Mouse (Mus musculus): Measurements from ENCODE around the gene Mrpl51.

Mrpl51 gene

DNA sequence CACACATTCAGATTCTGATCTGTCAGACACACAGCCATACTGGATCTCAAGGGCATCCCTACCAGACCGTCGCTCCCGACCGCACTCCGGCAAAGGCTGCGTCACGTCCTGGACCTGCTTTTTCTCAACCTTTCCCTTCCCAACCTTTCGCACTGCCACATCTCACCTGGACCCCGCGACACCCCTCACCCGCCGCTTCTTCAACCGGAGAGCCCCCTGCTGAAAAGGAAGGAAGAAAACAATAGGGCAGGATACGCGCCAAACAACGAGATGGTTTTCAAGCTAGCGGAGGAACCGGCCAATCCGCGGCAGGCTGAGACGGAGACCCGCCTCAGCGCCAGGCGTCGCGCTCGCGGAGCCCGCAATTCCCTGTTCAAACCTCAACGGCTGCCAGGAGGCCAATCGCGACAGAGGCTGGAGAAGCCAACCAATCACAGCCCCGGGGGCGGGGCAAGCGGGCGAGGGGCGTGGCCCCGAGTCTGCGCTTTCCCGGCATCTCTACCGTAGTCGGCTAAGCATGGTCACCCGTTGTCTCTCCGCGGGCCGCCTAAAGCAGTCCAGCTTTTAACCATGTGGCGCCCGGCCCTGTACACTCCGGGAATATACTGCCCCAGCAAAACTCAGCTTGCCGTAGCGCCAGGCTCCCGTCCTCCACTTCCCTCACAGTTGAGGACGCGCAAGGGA is at the start of gene Mrpl51, which contains the start of gene Ncapd2:
Gene Mrpl51 (plus strand): TSS at position 470 of the 684 bp plus-strand sequence.
Gene Ncapd2 (minus strand): TSS at position 370 of the 684 bp plus-strand sequence.
- in situ Hi-C loops (cut with MboI): no loop called here

DNA sequence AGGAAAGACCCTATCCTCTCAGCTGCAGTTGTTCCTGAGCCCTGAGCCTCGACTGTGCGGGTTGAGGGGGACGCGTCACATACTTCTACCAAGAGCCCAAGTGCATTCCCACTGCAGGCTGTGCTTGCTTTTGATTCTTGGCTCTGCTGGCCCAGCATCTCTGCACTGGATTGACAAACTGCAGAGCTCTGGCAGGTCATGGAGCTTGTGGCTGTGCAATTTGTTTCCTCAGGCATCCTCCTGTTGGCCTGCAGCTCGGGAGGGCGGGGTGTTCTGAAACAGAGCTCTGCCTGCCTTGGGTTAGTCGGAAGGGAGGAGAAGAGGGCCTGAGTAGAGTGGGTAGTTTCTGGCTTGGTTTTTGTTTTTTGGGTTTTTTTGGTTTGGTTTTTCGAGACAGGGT is 49.2 kb upstream of the Mrpl51 start:
- in situ Hi-C loops (cut with MboI): no loop called here

DNA sequence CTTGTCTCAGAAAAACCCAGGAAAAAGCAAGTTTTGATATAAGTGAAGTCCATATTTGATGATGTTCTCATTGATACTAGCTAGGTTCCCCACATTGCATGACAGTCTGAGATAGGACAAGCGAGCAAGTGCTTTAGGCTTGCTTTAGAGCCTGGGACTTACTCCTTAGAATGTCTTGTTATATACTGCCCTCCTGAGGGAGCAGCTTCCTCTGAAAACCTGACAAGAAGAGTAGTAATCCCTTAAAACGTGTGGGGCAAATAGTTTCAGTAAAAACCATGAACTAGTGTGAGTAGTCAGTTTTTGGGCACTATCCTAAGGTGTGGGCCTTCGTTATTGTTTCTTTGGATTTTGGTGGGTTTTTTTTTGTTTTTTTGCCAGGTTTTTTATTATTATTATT is 48.5 kb upstream of the Mrpl51 start:
- in situ Hi-C loops (cut with MboI): no loop called here

DNA sequence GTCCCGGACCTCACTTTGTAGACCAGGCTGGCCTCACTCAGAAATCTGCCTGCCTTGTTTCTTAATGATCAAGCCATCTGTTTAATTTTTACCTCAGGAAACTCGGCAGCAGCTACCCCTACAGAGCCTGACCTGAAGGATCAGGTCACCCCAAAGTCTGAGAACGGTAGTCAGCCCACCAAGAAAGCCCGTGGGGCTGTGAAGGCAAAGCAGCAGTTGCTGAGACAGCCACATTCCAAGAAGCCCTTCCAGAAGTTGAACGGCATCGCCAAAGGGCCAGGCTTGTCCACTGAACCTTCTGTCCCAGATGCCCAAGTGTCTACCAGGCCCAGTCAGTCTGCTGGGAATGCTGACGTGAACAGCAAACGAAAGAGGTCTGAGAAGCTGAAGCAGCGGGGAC is 47.7 kb upstream of the Mrpl51 start:
- in situ Hi-C loops (cut with MboI): no loop called here

DNA sequence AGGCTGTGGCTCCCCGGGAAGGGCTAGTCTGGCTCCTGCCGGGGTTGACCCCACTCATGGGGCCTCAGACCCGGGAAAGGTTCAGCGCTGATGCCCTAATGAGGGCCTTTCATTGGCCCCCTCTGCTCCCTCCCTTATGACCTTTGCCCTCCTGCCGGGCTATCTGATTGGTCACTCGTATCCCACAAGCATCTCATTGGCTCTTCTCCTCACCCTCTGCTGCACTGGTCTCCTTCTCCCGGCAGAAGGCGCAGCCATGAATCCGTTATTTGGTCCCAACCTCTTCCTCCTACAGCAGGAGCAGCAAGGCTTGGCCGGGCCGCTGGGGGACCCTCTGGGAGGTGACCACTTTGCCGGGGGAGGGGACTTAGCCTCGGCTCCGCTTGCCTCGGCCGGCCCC is 46.6 kb upstream of the Mrpl51 start, which contains the start of gene Iffo1:
Gene Iffo1 (plus strand): TSS at position 241 of the 400 bp plus-strand sequence.
- in situ Hi-C loops (cut with MboI): no loop called here

DNA sequence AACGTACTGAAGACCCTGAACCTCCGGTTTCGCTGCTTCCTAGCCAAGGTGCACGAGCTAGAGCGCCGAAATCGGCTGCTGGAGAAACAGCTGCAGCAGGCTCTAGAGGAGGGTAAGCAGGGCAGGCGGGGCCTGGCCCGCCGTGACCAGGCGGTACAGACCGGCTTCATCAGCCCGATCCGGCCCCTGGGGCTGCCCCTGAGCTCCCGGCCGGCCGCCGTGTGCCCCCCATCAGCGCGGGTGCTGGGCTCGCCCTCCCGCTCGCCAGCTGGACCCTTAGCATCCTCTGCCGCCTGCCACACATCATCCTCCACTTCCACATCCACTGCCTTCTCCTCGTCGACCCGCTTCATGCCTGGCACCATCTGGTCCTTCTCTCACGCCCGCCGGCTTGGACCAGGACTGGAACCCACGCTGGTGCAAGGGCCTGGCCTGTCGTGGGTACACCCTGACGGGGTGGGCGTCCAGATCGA is 46.1 kb upstream of the Mrpl51 start:
- in situ Hi-C loops (cut with MboI): no loop called here

DNA sequence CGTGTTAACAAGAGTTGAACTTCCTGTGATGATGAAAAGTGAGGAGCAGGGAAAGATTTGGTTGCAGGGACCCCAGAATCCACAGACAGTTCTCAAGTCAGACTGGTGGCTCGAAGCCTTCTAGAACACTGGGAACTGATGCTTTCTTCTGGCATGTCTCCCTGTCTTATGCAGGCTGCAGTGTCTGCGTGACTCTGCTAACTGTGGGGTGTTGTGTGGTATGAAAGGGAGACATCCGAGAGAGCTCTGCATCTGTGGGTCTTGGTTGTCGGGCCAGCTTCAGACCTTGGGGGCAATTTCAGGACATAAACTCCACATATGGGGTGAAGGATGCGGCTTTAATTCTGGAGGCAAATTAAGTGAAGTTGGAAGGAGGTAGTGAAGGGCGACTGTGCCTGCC is 45.5 kb upstream of the Mrpl51 start:
- in situ Hi-C loops (cut with MboI): no loop called here

DNA sequence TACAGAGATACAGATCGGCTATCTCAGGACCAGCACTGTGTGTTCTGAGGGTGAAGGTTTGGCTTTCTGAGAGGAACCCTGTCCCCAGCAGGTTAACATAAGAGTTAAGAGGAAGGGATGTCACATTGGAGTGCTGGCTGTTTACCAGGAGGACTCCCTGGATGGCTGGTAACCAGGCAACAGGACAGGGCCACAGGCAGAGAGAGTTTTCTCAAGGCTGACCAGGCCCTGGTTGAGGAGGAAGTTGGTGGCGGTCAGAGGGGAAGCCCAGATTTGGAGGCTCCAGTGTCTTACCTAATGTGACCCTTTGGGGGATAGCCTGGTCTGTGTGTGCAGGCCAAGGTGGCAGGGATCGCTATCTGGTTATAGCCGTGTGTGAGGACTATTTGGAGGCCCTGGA is 44.8 kb upstream of the Mrpl51 start:
- in situ Hi-C loops (cut with MboI): no loop called here

DNA sequence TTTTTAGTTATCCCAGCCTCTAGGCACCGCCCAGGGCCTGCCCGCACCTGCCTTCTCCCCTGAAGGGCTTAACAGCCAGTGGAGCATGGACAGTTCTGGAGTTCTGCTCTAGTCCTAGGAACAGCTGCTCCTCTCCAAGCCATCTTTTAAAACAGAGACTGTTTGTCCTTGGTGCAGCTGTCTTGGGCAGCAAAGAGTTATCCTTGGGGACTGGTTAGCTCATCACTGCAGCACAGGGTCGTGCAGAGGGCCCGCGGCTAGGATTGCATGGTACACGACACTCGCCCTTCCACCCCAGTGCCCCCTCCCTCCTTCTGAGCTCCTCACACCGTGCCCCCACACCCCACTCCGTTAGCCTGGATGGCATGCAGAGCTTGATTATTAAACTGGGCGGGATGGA is 44.3 kb upstream of the Mrpl51 start:
- in situ Hi-C loops (cut with MboI): no loop called here

DNA sequence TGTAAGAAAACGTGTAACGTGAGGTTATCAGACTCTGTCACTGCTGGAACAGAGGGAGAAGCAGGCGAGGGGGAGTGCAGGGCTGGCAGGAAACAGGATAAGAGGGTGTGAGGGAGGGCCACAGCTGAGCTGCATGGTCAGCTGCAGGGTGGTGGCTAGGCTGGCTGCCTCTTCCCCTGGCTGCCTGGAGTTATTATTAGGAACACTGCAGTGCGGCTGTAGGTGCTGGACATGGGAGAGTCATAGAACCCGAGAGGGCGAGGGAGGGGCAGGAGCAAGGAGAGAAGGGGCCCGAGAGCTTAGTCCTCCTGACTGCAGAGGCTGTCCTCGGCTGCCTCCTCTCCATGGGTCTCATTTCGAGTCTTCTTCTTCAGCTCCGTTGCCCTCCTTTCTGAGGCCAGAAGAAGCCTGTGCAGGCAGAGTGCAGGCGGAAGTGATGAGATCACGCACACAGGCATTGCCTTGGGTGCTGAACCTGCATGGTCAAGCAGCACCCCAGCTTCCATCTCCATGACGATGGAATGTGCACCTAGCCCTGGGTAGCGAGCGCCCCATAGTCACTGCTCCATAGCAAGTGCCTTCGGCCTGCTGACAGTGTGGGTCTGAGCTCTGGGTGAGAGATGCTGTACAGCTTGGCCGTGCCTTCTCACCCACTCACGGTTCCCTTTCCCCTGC is 43.2 kb upstream of the Mrpl51 start:
- in situ Hi-C loops (cut with MboI): no loop called here

DNA sequence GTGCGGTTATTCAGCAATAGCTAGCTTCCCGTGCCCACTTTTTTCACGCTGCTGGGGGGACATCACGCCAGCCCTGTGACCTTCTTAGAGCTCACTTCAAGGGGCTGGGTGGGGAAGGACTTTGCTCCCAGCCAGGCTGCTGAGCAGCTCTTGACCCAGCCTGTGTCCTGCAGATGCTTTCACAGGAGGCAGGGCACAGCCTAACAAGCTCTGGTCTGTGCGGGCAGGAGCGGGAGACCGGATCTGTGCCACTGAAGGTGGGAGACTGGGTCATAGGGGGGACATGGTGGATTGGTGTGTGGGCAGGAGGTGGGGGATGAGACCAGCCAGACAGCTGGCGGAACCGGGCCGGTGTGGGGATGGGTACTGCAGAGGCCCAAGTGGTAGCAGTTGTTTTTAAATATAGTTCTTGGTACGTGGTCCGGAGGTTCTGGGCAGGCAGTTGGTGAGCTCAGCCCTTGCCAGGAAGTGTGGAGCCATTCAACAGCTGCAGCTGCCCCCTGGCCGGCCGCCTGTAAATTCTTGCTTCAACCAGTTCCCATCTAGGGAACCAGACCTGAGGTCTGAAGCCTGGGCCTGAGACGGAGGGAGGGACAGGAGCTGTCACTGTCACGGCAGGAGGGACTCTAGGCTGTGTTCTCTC is 42.6 kb upstream of the Mrpl51 start:
- in situ Hi-C loops (cut with MboI): no loop called here

DNA sequence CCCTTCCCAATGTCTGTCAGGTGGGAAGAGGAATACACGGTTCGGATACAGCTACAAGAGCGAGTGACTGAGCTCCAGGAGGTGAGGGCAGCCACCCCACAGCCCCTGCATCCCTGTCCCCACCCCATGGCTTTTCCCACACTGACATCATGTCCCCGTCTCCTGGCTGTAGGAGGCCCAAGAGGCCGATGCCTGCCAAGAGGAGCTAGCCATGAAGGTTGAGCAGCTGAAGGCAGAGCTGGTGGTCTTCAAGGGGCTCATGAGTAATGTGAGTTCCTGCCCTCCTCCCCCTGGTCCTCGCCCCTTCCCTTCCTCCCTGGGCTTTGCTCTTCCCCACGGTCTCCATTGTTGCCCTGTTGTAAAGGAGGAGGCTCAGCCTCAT is 42.0 kb upstream of the Mrpl51 start:
- in situ Hi-C loops (cut with MboI): no loop called here

DNA sequence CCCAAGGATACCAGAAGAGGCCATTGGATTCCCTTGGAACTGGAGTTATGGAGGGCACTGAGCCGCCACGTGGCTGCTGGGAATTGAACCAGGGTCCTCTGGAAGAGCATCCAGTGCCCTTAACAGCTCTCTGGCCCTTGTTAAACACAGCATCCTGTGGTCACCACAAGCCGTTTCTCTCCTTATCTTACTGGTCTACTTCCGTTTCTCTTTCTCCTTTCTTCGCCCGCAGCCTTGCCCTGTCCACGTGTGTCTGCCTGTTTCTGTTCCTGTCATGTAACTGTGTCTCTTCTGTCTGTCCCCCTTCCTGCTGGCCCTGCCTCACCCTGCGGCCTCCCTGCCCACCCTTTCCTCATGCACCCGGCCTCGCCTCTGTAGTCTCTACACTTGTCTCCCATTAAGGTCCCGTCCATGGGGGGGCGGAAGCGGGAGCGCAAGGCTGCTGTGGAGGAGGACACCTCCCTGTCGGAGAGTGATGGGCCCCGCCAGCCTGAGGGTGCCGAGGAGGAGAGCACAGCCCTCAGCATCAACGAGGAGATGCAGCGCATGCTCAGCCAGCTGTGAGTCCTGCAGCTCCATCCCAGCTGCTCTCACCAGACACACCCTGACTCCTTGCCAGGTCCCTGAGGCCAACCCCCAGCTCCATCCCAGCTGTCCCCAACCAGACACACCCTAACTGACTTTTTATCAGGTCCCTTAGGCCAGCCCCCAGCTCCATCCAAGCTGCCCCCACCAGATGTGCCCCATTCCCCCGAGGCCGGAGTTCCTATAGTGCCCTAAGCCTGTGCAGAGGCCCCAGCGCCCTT is 39.2 kb upstream of the Mrpl51 start:
- in situ Hi-C loops (cut with MboI): no loop called here

DNA sequence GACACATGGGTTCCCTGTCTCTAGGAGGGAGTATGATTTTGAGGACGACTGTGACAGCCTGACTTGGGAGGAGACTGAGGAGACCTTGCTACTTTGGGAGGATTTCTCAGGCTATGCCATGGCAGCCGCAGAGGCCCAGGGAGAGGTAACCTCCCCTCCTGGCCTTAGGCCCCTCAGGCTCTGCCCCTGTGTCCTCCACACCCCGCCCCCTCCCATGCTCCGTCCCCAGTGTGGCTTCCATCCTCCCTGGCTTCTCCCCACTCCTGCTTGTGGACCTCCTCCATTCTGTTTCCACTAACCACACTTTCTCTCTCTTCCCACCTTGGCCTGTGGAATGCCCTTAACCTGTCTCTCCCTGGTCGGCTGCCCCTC is 38.6 kb upstream of the Mrpl51 start:
- in situ Hi-C loops (cut with MboI): no loop called here

DNA sequence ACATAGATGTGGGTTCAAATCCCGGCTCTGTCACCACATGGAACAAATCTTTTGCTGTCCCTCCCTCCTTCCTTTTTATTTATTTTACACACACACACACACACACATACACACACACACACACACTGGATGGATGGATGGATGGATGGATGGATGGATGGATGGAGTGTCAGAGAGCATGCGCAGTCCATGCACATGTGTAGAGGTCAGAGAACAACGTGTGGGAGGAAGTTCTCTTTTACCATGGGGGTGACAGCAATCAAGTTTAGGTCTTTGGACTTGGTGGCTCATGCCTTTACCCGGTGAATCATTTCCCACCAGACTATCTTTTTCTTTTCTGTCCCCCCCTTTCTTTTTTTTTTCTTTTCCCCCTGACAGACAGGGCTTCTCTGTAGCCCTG is 37.9 kb upstream of the Mrpl51 start:
- in situ Hi-C loops (cut with MboI): no loop called here

DNA sequence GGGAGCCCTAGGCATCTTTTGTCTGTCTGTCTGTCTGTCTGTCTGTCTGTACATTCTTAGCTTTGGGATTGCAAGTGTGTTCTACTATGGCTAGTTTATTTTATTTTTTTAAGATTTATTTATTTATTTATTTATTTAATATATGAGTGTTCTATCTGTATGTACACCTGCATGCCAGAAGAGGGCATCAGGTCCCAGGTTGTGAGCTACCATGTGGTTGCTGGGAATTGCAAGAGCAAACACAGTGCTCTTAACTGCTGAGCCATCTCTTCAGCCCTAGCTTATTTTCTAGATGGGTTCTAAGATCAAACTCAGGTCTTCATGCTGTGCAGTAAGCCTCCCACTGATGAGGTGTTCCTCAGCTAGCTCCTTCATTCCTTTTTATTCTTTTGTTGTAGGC is 37.1 kb upstream of the Mrpl51 start:
- in situ Hi-C loops (cut with MboI): no loop called here

DNA sequence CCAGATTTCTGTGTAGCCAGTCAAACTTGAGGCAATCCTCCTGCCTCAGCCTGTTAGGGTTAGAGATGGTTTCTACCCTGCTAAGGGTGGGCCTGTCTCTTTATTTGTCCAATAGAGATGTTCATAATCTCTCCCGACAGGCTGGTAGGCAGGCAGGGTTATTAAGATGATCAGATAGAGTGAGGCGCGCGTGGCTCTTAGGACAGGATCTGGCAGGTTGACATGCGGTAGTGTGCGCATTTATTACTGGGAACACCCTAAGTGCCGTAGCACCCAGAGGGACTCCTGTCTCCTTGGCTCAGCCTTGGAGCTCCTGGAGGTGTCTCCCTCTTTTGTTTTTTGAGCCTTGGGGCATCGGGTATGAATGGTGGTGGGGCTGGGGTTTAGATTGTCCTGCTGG is 36.3 kb upstream of the Mrpl51 start:
- in situ Hi-C loops (cut with MboI): no loop called here

DNA sequence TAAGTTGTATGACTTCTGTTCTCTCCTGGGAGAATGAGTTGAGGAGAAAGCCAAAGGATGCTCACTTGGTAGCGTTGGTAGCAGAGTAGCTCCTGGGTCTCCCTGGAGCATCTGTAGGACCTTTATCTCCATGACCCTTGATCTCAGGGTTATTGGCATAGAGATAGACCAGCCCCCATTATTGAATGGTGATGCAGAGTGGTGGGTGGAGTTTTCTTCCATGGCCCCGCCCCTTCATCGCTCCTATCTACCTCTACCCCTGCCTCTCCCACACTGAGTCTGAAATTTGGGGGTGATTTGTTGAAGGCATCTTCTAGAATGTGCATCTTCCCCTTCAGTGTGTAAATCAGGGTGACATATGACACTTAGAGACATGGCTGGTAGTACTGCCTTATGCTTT is 35.1 kb upstream of the Mrpl51 start:
- in situ Hi-C loops (cut with MboI): no loop called here

DNA sequence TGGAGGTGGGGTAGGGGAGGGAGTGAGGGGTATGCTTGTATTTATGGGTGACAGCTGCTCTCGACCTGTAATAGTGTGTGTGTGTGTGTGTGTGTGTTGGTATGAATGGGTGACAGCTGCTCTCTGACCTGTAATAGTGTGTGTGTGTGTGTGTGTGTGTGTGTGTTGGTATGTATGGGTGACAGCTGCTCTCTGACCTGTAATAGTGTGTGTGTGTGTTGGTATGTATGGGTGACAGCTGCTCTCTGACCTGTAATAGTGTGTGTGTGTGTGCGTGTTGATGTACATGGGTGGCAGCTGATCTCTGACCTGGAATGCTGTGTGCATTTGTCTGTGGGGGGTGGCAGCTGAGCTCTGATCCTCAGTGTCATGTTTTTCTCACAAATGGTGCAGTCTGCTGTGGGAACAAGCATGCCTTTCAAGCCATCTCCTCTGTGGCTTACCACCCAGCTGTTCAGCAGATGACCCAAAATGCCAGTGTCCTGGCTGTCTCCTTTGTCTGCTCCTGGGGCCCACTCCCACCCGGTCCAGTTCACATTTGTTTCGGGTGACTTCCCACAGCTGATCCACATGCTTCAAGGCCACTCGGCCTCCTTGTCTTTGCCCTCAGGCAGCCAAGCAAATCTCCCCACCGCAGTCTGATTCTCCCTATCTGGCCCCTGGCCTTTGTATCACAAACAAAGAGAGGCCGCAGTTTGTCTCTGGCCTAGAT is 34.5 kb upstream of the Mrpl51 start:
- in situ Hi-C loops (cut with MboI): no loop called here

DNA sequence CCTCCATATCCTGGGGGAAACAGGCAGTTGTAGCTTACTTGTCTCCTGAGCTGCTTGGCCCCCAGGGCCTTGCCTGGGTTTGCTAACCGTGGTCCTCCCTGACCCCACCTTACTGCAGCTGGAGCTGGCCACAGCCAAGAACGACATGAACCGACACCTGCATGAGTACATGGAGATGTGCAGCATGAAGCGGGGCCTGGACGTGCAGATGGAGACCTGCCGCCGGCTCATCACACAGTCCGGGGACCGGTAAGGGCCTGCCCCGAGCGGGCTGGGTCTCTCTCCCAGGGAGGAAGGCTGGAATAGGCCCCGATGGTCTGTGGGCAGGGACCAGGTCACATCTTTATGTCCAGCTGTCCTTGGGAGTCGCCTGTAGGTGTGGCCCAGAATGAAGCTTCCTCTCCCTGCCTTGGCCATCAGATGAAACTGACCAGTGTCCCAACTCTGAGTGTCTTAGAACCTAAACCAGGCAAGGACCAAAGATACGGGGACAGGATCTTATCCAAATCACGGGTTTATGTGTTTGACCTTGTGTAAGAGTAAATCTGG is 32.6 kb upstream of the Mrpl51 start:
- in situ Hi-C loops (cut with MboI): no loop called here
